Mouse (Mus musculus) megakaryocyte, embryonic 14.5 days (primary cell): ENCODE data around the gene Gm28372.

ENCODE experiments used
- FLI1 ChIP-seq: IDR thresholded peaks from 2 replicates; pipeline ENCODE4 v1.6.1; 2012; ENCODE audit warnings: low read length, inconsistent platforms, mixed read lengths
- GATA1 ChIP-seq: IDR thresholded peaks from 3 replicates; pipeline ENCODE4 v1.6.1; 2012; ENCODE audit warnings: mixed read lengths, low read length, inconsistent platforms, borderline replicate concordance

- TF ChIP-seq GATA1 (no peak), FLI1 (no peak)
These were observed 25.4 kb downstream of the Gm28372 start for GRCm38 (mm10) chr2:130430484-130430883.
